Mouse (Mus musculus): ENCODE data around the gene 2810021J22Rik. TPM values are rescaled to one million over a fixed set of nuclear protein-coding genes. Genes with fewer than 3 reads are reported as not detected.
"Not testable (repeated sequence)": the region's sequence is repeated elsewhere in the genome, so short reads cannot be mapped to it uniquely, and the experiment has no call there.

2810021J22Rik gene
- total RNA-seq (2021): 10 to 100 TPM; 10.9 to 11.5 TPM
- long read RNA-seq, experiment 1, transcript 2810021J22Rik-201 (5 exons, 3,866 nt): major isoform, 6 of 9 reads
- long read RNA-seq, experiment 1, partial matches to known transcripts: 0 of 9 reads
- long read RNA-seq, experiment 1, other reads (novel, unspliced or antisense): 3 of 9 reads
- long read RNA-seq, experiment 2, partial matches to known transcripts: 0 of 6 reads
- long read RNA-seq, experiment 2, other reads (novel, unspliced or antisense): 4 of 6 reads

- TF ChIP-seq CTCF (IDR thresholded peaks at IDR 0.05): peak; percentile 22
- Histone ChIP-seq H3K4me3 (peak within 1 kb of the TSS; percentile 66), H3K27ac (peak within 1 kb of the TSS; percentile 77)
- DNase-seq (ENCODE audit: extremely low spot score in 1 of 2, low spot score in 2 of 2): peak; percentile 76 to 84
- intact Hi-C loops (cut with DNase I): no loop called here
Measured at GRCm38 (mm10) chr11:58867039-58867953, at the start of gene 2810021J22Rik. TSS of gene 2810021J22Rik (plus strand) at chr11:58867216.

GRCm38 (mm10) chr11:58828937-58829336 lies 38.1 kb upstream of the 2810021J22Rik start, which contains the start of gene Olfr312:
TSS of gene Olfr312 (plus strand) at chr11:58829237.
- DNase-seq (ENCODE audit: extremely low spot score in 1 of 2, low spot score in 2 of 2); H3K27ac ChIP-seq; H3K4me3 ChIP-seq; intact Hi-C loops (cut with DNase I): not testable (repeated sequence)

GRCm38 (mm10) chr11:58829764-58830163 lies 37.3 kb upstream of the 2810021J22Rik start:
- intact Hi-C loops (cut with DNase I): no loop called here
- DNase-seq (ENCODE audit: extremely low spot score in 1 of 2, low spot score in 2 of 2): no peak
- no peak for TF ChIP-seq CTCF (IDR thresholded peaks at IDR 0.05)
- Histone ChIP-seq H3K4me3 (no peak overlapping the region), H3K27ac (no peak overlapping the region)

GRCm38 (mm10) chr11:58832541-58832940 lies 34.5 kb upstream of the 2810021J22Rik start:
- intact Hi-C loops (cut with DNase I); DNase-seq (ENCODE audit: extremely low spot score in 1 of 2, low spot score in 2 of 2); H3K4me3 ChIP-seq; H3K27ac ChIP-seq: not testable (repeated sequence)

- intact Hi-C loops (cut with DNase I); H3K27ac ChIP-seq; H3K4me3 ChIP-seq; DNase-seq (ENCODE audit: extremely low spot score in 1 of 2, low spot score in 2 of 2): not testable (repeated sequence)
Measured at GRCm38 (mm10) chr11:58838951-58839350, 28.1 kb upstream of the 2810021J22Rik start, which contains the start of gene Olfr311. TSS of gene Olfr311 (plus strand) at chr11:58839251.

- H3K27ac ChIP-seq: peak within 1 kb of the TSS; percentile 87
- intact Hi-C loops (cut with DNase I): no loop called here
- peak; percentile 82 to 89 for DNase-seq (ENCODE audit: extremely low spot score in 1 of 2, low spot score in 2 of 2)
Measured at GRCm38 (mm10) chr11:58846919-58847461, 20.0 kb upstream of the 2810021J22Rik start, which contains the start of gene Gm12258. TSS of gene Gm12258 (plus strand) at chr11:58847158.

GRCm38 (mm10) chr11:58847636-58848035 lies 19.4 kb upstream of the 2810021J22Rik start:
- no peak for DNase-seq (ENCODE audit: extremely low spot score in 1 of 2, low spot score in 2 of 2)
- TF ChIP-seq CTCF (IDR thresholded peaks at IDR 0.05): no peak
- Histone ChIP-seq H3K4me3 (peak overlapping the region; percentile 81), H3K27ac (peak overlapping the region; percentile 87)
- intact Hi-C loops (cut with DNase I): no loop called here

More at GRCm38 (mm10) chr11:58846919-58847461, 20.0 kb upstream of the 2810021J22Rik start, which contains the start of gene Gm12258:
- TF ChIP-seq CTCF (IDR thresholded peaks at IDR 0.05): no peak
- H3K4me3 ChIP-seq: peak within 1 kb of the TSS; percentile 81

GRCm38 (mm10) chr11:58849731-58850130 lies 17.3 kb upstream of the 2810021J22Rik start:
- intact Hi-C loops (cut with DNase I): no loop called here
- no peak for TF ChIP-seq CTCF (IDR thresholded peaks at IDR 0.05)
- no peak for DNase-seq (ENCODE audit: extremely low spot score in 1 of 2, low spot score in 2 of 2)
- Histone ChIP-seq H3K27ac (no peak overlapping the region), H3K4me3 (no peak overlapping the region)

- intact Hi-C loops (cut with DNase I): no loop called here
- TF ChIP-seq CTCF (IDR thresholded peaks at IDR 0.05): no peak
- H3K4me3 ChIP-seq: no peak overlapping the region
- no peak for DNase-seq (ENCODE audit: extremely low spot score in 1 of 2, low spot score in 2 of 2)
- no peak overlapping the region for H3K27ac ChIP-seq
Measured at GRCm38 (mm10) chr11:58860744-58861143, 6.3 kb upstream of the 2810021J22Rik start.

- TF ChIP-seq CTCF (IDR thresholded peaks at IDR 0.05): no peak
- intact Hi-C loops (cut with DNase I): no loop called here
- DNase-seq (ENCODE audit: extremely low spot score in 1 of 2, low spot score in 2 of 2): no peak
- peak overlapping the region; percentile 66; the same call in 1 of the 2 replicates for H3K4me3 ChIP-seq
- no peak overlapping the region for H3K27ac ChIP-seq
Measured at GRCm38 (mm10) chr11:58867954-58868330, 926 bp downstream of the 2810021J22Rik start.

- Histone ChIP-seq H3K4me3 (no peak overlapping the region), H3K27ac (no peak overlapping the region)
- DNase-seq (ENCODE audit: extremely low spot score in 1 of 2, low spot score in 2 of 2): no peak
- intact Hi-C loops (cut with DNase I): no loop called here
- TF ChIP-seq CTCF (IDR thresholded peaks at IDR 0.05): no peak
Measured at GRCm38 (mm10) chr11:58870961-58871360, 3.9 kb downstream of the 2810021J22Rik start.

GRCm38 (mm10) chr11:58883756-58884155 lies 16.7 kb downstream of the 2810021J22Rik start:
- intact Hi-C loops (cut with DNase I): no loop called here
- DNase-seq (ENCODE audit: extremely low spot score in 1 of 2, low spot score in 2 of 2): no peak
- Histone ChIP-seq H3K4me3 (no peak overlapping the region), H3K27ac (no peak overlapping the region)
- TF ChIP-seq CTCF (IDR thresholded peaks at IDR 0.05): no peak

Measured in left cerebral cortex, adult 2 months (tissue).